Mouse (Mus musculus): ENCODE data around the gene Ovol1. TPM values are rescaled to one million over a fixed set of nuclear protein-coding genes. Genes with fewer than 3 reads are reported as not detected.

Gene Ovol1
- polyA plus RNA-seq (2012; ENCODE audit: low replicate concordance), result not detected in 2 replicates

DNA sequence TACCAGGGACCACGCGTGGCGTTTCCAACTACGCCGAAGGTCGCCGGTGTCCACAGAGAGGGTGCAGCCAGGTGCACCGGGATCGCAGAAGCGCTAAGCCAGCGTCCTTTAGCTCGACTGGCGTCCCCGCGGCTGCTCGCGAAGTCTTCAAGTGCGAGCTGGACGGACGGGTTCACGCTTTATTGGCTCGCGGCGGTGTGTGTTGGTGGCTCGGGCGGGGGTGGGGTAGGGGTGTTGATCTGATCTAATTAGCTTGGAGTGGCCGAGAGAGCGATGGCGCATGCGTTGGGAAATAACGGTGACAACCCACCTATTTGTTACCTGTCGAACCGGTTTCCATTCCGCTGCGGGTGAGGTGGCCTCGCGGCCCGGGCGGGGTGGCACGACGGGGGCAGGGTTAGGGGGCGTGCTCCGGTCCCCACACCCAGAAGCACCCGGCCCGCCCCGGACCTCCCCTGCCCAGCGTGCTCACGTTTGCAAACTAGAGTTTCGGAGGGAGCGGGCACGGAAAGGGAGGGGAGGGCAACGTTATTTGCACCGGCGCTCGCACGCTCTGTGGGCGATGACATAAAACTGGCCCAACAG, at the start of gene Ovol1:
TSS of gene Ovol1 (minus strand) at position 190 of the 585 bp plus-strand sequence.

DNA sequence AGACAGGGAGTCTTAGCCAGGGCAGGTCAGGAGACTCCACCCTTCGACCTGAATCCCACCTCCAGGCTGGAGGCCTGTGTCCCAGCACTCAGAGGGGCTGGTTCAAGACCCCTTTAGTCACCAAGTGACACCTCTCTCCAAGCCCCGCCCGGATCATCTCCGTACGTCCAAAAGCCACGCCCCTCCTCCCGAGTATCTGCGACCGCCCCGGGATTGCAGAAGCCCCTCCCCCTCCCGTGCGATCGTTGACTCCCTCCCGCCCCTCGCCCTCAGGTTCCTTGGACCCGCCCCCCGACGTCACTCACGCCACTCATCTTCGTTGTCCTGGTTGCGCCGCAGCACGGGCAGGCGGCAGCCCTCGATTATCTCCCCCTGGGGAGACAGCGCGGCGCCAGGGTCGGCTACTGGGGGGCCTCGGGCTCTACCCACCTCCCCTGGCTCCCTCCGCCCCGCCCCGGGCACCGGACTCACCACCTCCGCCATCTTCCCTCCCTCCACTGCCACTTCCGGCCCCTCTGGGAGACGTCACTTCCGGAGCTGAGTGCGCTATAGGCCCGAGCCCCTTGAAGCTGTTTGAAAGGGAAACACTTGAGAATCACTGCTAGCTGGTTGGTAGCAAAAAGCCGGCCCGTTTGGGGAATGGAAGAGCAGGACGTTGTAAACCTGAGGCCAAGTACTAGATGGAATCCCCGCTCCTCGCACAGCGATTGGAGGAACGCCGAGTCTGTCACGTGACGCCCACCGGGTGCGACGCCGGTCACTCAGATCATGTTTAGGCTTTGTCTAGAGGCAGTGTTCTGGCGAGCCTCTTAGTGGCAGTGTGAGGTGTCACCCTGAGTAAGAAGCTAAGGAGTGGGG, 49.3 kb upstream of the Ovol1 start, which contains the start of gene Kat5:
TSS of gene Kat5 (minus strand) at position 691 of the 858 bp plus-strand sequence.

DNA sequence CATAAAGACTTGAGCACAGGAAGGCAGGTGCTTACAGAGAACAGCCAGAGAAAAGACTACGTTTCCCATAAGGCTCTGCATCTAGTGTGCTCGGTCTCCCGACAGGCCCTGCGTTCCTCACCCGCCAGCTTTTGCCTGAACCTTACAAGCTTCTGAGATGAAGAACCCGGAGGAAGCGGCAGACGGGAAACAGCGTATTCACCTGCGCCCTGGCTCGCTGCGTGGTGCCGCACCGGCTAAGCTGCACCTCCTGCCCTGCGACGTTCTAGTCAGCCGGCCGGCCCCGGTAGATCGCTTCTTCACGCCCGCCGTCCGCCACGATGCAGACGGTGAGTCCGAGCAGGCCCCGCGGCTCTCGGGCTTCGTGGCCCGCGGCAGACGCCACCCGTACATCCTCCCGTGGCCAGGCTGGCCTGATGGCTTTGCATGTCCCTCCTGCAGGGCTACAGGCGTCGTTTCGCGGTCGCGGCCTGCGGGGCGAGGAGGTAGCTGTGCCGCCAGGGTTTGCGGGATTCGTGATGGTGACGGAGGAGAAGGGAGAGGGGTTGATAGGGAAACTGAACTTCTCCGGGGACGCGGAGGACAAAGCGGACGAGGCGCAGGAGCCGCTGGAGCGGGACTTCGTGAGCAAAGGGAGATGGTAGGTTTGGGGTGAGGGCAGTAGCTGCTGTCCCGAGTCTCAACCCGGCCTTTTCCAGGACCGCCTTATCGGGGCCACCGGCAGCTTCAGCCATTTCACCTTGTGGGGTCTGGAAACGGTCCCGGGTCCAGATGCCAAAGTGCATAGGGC, 41.5 kb upstream of the Ovol1 start, which contains the start of gene Rnaseh2c:
TSS of gene Rnaseh2c (plus strand) at position 122 of the 790 bp plus-strand sequence.

DNA sequence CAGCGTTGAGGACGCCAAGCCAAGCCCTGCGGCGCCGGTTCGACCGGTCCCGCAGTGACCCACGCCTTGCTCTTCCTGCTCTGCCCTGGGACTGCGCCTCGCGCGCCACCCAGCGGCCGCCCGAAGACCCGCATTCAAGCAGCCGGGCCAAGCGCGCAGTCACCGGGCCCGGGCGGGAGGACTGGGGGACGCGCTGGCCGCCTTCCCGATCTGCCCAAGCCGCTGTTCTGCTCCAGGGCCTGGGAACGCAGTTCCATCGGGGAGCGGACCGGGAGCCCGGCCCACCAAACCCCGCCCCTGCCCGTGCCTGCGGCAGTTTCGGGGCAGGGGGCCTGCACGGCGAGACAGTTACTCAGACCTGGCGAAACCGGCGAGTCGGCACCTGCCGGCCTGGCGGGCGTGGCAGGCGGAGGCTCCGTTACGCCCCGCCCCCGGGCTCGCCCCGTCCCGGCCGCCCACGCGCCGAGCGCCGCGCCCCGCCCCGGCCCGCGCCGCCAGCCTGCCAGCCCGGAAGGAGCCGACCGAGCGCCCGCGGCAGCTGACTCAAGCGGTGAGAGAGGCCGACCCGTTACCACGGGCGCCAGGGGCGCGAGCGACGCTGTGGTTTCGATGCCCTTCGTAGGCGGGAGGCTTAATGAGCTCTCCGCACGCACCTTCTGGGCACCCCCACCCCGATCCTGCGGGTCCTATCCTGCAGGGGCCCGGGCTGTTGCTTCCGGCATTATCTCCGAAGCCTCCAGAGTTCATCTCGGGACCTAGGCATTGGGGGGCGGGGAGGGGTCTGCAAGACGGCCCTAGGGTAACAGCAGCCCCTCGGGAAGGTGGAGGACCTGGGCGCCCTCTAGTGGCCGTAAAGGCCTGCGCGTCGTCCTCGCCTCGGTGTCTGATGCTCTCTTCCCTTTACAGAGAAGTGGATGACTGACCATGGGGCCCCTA, 7.4 kb upstream of the Ovol1 start, which contains the start of gene Ap5b1:
TSS of gene Ap5b1 (plus strand) at position 492 of the 936 bp plus-strand sequence.

DNA sequence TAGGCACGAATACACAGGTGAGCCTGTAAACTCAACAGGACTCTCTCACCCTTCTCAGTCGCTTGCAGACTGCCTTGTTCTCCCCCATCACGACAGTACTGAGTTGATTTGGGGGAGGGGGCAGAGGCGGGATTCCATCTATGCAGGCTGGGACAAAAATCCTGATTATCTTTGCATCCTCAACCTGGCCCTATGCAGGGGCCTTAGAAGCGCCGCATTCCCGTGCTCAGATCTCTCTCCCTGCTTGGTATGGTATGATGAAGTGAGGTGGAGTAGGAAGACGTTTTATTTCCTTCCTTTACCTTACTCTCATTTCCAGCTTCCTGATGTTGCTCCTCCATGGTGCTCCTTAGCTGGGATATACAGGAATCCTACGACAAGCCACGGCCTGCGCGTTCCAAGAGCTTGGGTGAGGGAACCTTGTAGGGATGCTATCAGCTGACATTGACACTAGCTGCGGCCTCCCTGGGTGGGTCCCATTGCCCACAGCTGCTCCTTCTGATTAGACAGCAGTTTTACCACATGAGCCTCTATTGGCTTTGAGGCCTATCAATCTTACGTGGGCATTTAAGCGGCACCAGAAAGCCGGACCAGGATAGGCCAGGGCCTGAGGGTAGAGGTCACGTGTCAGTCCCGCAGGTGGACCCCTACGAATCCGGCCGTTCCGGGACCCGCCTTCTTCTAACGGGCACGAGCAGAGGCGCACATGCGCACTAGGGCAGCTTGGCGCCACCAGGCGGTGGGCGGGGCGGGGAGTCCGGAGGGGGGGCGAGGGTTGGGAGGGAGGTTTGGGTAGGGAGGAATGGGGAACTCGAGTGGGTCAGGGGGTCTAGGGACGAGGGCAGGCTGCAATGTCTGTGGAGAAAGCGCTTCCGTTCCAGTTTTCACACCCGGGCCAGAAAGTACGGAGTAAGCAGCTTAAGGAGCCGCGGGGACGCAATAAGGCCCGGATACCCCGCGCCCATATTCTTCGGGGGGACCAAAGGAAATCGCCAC, 50.1 kb downstream of the Ovol1 start, which contains the start of gene Snx32:
TSS of gene Snx32 (minus strand) at position 508 of the 996 bp plus-strand sequence.

DNA sequence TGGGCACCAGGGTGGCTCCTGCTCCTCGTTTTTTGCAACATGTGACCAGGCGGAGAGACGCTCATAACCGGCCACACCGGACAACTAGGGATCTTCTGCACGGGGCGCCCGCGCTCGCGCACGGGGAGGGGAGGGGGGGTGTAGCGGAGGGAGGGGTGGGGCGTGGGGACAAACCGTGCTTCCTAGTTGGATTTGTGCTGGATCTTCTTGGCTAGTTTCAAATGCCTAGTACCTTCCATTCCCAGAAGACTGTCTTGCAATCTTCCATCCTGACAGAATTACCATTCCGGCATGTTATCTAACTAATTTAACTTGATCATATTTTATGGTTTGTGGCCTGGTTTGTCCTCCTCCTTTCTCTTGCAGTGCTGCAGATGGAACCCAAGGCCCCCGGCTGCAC, 56.8 kb downstream of the Ovol1 start, which contains the start of gene 1700020D05Rik:
TSS of gene 1700020D05Rik (minus strand) at position 101 of the 400 bp plus-strand sequence.

Other genes starting within 250 kb of the Ovol1 start
- not detected in 2 replicates for gene Catsper1, start 224.9 kb downstream of the Ovol1 start, polyA plus RNA-seq (2012; ENCODE audit: low replicate concordance)
- gene Cst6, start 211.1 kb downstream of the Ovol1 start, polyA plus RNA-seq (2012; ENCODE audit: low replicate concordance), result 0.84 TPM in 1 of 2 replicates, not detected in the other
- 22.5 and 33.0 TPM in 2 replicates for gene Eif1ad, start 193.9 kb downstream of the Ovol1 start, polyA plus RNA-seq (2012; ENCODE audit: low replicate concordance)
- 60.4 and 65.3 TPM in 2 replicates for gene Banf1, start 193.5 kb downstream of the Ovol1 start, polyA plus RNA-seq (2012; ENCODE audit: low replicate concordance)
- gene Sart1, start 171.9 kb downstream of the Ovol1 start, polyA plus RNA-seq (2012; ENCODE audit: low replicate concordance), result 110 and 179 TPM in 2 replicates
- gene Tsga10ip, start 158.1 kb downstream of the Ovol1 start, polyA plus RNA-seq (2012; ENCODE audit: low replicate concordance), result 0.49 and 0.58 TPM in 2 replicates
- gene Drap1, start 135.7 kb downstream of the Ovol1 start, polyA plus RNA-seq (2012; ENCODE audit: low replicate concordance), result 303 and 479 TPM in 2 replicates
- gene AI837181, start 135.5 kb downstream of the Ovol1 start, polyA plus RNA-seq (2012; ENCODE audit: low replicate concordance), result 107 and 177 TPM in 2 replicates
- 0.48 and 1.9 TPM in 2 replicates for gene Fosl1, start 113.1 kb downstream of the Ovol1 start, polyA plus RNA-seq (2012; ENCODE audit: low replicate concordance)
- 10.9 and 19.5 TPM in 2 replicates for gene Ccdc85b, start 102.8 kb downstream of the Ovol1 start, polyA plus RNA-seq (2012; ENCODE audit: low replicate concordance)
- gene Fibp, start 100.0 kb downstream of the Ovol1 start, polyA plus RNA-seq (2012; ENCODE audit: low replicate concordance), result 31.3 and 343 TPM in 2 replicates
- 5.4 and 7.6 TPM in 2 replicates for gene Ctsw, start 92.1 kb downstream of the Ovol1 start, polyA plus RNA-seq (2012; ENCODE audit: low replicate concordance)
- 0.41 and 1.7 TPM in 2 replicates for gene Efemp2, start 86.7 kb downstream of the Ovol1 start, polyA plus RNA-seq (2012; ENCODE audit: low replicate concordance)
- gene Mus81, start 72.2 kb downstream of the Ovol1 start, polyA plus RNA-seq (2012; ENCODE audit: low replicate concordance), result 61.7 and 62.0 TPM in 2 replicates
- 1,270 and 1,994 TPM in 2 replicates for gene Cfl1, start 70.2 kb downstream of the Ovol1 start, polyA plus RNA-seq (2012; ENCODE audit: low replicate concordance)
- 0.41 and 1.1 TPM in 2 replicates for gene 1700020D05Rik, start 56.9 kb downstream of the Ovol1 start, polyA plus RNA-seq (2012; ENCODE audit: low replicate concordance)
- gene Snx32, start 50.1 kb downstream of the Ovol1 start, polyA plus RNA-seq (2012; ENCODE audit: low replicate concordance), result 3.6 and 8.4 TPM in 2 replicates
- 50.2 and 53.5 TPM in 2 replicates for gene Ap5b1, start 7.4 kb upstream of the Ovol1 start, polyA plus RNA-seq (2012; ENCODE audit: low replicate concordance)
- gene Rnaseh2c, start 41.2 kb upstream of the Ovol1 start, polyA plus RNA-seq (2012; ENCODE audit: low replicate concordance), result 126 and 206 TPM in 2 replicates
- gene Kat5, start 49.6 kb upstream of the Ovol1 start, polyA plus RNA-seq (2012; ENCODE audit: low replicate concordance), result 74.4 and 113 TPM in 2 replicates
- gene Rela, start 76.8 kb upstream of the Ovol1 start, polyA plus RNA-seq (2012; ENCODE audit: low replicate concordance), result 119 and 167 TPM in 2 replicates
- 869 and 1,782 TPM in 2 replicates for gene Sipa1, start 103.1 kb upstream of the Ovol1 start, polyA plus RNA-seq (2012; ENCODE audit: low replicate concordance)
- 160 and 317 TPM in 2 replicates for gene Map3k11, start 128.1 kb upstream of the Ovol1 start, polyA plus RNA-seq (2012; ENCODE audit: low replicate concordance)
- gene Pcnx3, start 128.3 kb upstream of the Ovol1 start, polyA plus RNA-seq (2012; ENCODE audit: low replicate concordance), result 364 and 1,099 TPM in 2 replicates
- 0.54 and 1.7 TPM in 2 replicates for gene Kcnk7, start 143.7 kb upstream of the Ovol1 start, polyA plus RNA-seq (2012; ENCODE audit: low replicate concordance)
- gene Ehbp1l1, start 165.7 kb upstream of the Ovol1 start, polyA plus RNA-seq (2012; ENCODE audit: low replicate concordance), result 110 and 206 TPM in 2 replicates
- 70.9 and 119 TPM in 2 replicates for gene Fam89b, start 169.0 kb upstream of the Ovol1 start, polyA plus RNA-seq (2012; ENCODE audit: low replicate concordance)
- 1.6 and 8.2 TPM in 2 replicates for gene Ltbp3, start 180.3 kb upstream of the Ovol1 start, polyA plus RNA-seq (2012; ENCODE audit: low replicate concordance)
- gene Scyl1, start 210.8 kb upstream of the Ovol1 start, polyA plus RNA-seq (2012; ENCODE audit: low replicate concordance), result 58.9 and 76.3 TPM in 2 replicates